In the genomic region with DNA sequence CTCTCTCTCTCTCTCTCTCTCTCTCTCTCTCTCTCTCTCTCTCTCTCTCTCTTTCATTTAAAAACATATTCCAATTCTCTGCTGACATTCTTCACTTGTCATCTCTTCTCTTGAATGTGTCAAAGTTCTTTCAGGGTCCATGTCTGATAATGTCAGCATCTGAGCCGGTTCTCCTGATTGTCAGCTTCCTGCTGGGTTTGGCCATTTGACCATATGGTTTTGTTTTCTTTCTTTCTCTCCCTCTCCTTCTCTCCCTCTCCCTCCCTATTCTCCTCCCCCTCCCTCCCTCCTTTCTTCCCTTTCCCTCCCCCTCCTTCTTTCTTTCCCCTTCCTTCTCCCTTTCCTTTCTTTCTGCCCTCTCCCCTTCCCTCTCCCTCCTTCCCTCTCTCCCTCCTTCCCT, we compare ENCODE assay signal across 20 mouse cellular contexts. TPM values are rescaled to one million over a fixed set of nuclear protein-coding genes. Genes with fewer than 3 reads are reported as not detected.
"Had no signal": no experiment of that assay in that cellular context is flagged by ENCODE, and none has a peak within 500 bp of the region (broad histone marks: within the 10 kb centered on the region; RNA-seq: fewer than 3 reads in every experiment).

No protein-coding gene starts in this region.

- H3K4me1 ChIP-seq: lung, embryonic 15.5 days; megakaryocyte, embryonic 14.5 days; stomach, embryonic 15.5 days had no signal

- H3K4me3 ChIP-seq: lung, embryonic 15.5 days; megakaryocyte, embryonic 14.5 days; midbrain, embryonic 13.5 days; midbrain, embryonic 15.5 days; neural tube, embryonic 12.5 days; stomach, embryonic 15.5 days had no signal

- H3K9me3 ChIP-seq: lung, embryonic 15.5 days; megakaryocyte, embryonic 14.5 days; midbrain, embryonic 13.5 days; midbrain, embryonic 15.5 days; neural tube, embryonic 12.5 days; stomach, embryonic 15.5 days had no signal

- DNase-seq: lung, adult 2 months; lung, postnatal 14 days; lung, postnatal 36 days; right cerebral cortex, postnatal 14 days; thymus, adult 2 months; thymus, postnatal 25 days; thymus, postnatal 4 days had no signal

- H3K27ac ChIP-seq: lung, embryonic 15.5 days; macrophage; midbrain, embryonic 13.5 days; midbrain, embryonic 15.5 days; neural tube, embryonic 12.5 days; stomach, embryonic 15.5 days; stomach, postnatal 0 days had no signal

- H3K27me3 ChIP-seq: lung, embryonic 15.5 days; midbrain, embryonic 13.5 days; midbrain, embryonic 15.5 days; neural tube, embryonic 12.5 days; stomach, embryonic 15.5 days had no signal

- H3K9ac ChIP-seq: lung, embryonic 15.5 days; midbrain, embryonic 13.5 days; midbrain, embryonic 15.5 days; neural tube, embryonic 12.5 days; stomach, embryonic 15.5 days had no signal

- H3K4me2 ChIP-seq: lung, embryonic 15.5 days; midbrain, embryonic 11.5 days; midbrain, embryonic 13.5 days; midbrain, embryonic 15.5 days; neural tube, embryonic 12.5 days; stomach, embryonic 15.5 days had no signal

- ATAC-seq: lung, postnatal 0 days; midbrain, embryonic 13.5 days; midbrain, embryonic 15.5 days had no signal

- H3K36me3 ChIP-seq: lung, embryonic 15.5 days; midbrain, embryonic 13.5 days; midbrain, embryonic 15.5 days; neural tube, embryonic 12.5 days; stomach, embryonic 15.5 days had no signal

RNA-seq across cellular contexts. Expression of gene Rnf182, which starts 29.5 kb away (rescaled TPM):
- total RNA-seq: megakaryocyte progenitor cell, adult 5-6 weeks; monocyte, adult 5-6 weeks; neutrophil, adult 5-6 weeks had no signal
- polyA plus RNA-seq: macrophage had no signal
